Mouse (Mus musculus) forebrain, embryonic 11.5 days (tissue): Measurements from ENCODE around the gene Anxa11. TPM values are rescaled to one million over a fixed set of nuclear protein-coding genes. Genes with fewer than 3 reads are reported as not detected.
"Not testable (repeated sequence)": the region's sequence is repeated elsewhere in the genome, so short reads cannot be mapped to it uniquely, and the experiment has no call there.

ENCODE experiments used
- ATAC-seq: fragments of 200-750 bp; cut with Nextera tagmentation; replicated peaks from 2 replicates; pipeline ENCODE4 v1.8.0; 2017; ENCODE audit warnings: moderate TSS enrichment; ENCODE audit not compliant: low FRiP score
- DNase-seq: peaks from one replicate; pipeline ENCODE4 v3.0.0-alpha.2; 2017; ENCODE audit warnings: low spot score
- H3K27ac ChIP-seq: fragments of 300-500 bp; sonication (generic); 2 replicates; pipeline ENCODE4 v1.5.1; 2014; ENCODE audit warnings: low read depth, low read length
- H3K27me3 ChIP-seq: fragments of 300-500 bp; sonication (generic); 2 replicates; pipeline ENCODE4 v1.6.1; 2014; ENCODE audit warnings: mild to moderate bottlenecking, low read length, mixed read lengths; ENCODE audit not compliant: control insufficient read depth, insufficient read depth
- H3K36me3 ChIP-seq: fragments of 300-500 bp; sonication (generic); 2 replicates; pipeline ENCODE4 v1.6.1; 2014; ENCODE audit warnings: mild to moderate bottlenecking, low read length, moderate library complexity, mixed read lengths; ENCODE audit not compliant: control insufficient read depth, insufficient read depth
- H3K4me1 ChIP-seq: fragments of 300-500 bp; sonication (generic); replicated peaks from 2 replicates; pipeline ENCODE4 v1.6.1; 2014; ENCODE audit warnings: low read length, mixed read lengths; ENCODE audit not compliant: control insufficient read depth, insufficient read depth
- H3K4me2 ChIP-seq: fragments of 300-500 bp; sonication (generic); 2 replicates; pipeline ENCODE4 v1.6.1; 2014; ENCODE audit warnings: low read depth, mild to moderate bottlenecking, low read length, moderate library complexity, mixed read lengths; ENCODE audit not compliant: severe bottlenecking
- H3K4me3 ChIP-seq: fragments of 300-500 bp; sonication (generic); 2 replicates; pipeline ENCODE4 v1.5.1; 2014; ENCODE audit warnings: low read depth, low read length
- H3K9ac ChIP-seq: fragments of 300-500 bp; sonication (generic); 2 replicates; pipeline ENCODE4 v1.6.1; 2014; ENCODE audit warnings: low read length
- H3K9me3 ChIP-seq: fragments of 300-500 bp; sonication (generic); 2 replicates; pipeline ENCODE4 v1.6.1; 2016; ENCODE audit warnings: low read length, mixed read lengths; ENCODE audit not compliant: control insufficient read depth
- WGBS: fragments of 180-500 bp; shearing (Covaris S2); extraction: QIAGEN DNeasy Blood & Tissue Kit; methylation state at CpG from one replicate; pipeline ENCODE4 v1.1.7; 2014; 5-methylcytosine and 5-hydroxymethylcytosine counted together
- polyA plus RNA-seq: library from polyadenylated mRNA; unstranded; fragments of >200 nt; fragmentation: Nextera tagmentation; extraction: Ambion mirVana; gene quantifications from 2 replicates; pipeline ENCODE4 v1.2.1, GENCODE M21; 2014

The Anxa11 gene
- polyA plus RNA-seq, 1 experiment from 2014 or later, result 3.6 TPM

DNA sequence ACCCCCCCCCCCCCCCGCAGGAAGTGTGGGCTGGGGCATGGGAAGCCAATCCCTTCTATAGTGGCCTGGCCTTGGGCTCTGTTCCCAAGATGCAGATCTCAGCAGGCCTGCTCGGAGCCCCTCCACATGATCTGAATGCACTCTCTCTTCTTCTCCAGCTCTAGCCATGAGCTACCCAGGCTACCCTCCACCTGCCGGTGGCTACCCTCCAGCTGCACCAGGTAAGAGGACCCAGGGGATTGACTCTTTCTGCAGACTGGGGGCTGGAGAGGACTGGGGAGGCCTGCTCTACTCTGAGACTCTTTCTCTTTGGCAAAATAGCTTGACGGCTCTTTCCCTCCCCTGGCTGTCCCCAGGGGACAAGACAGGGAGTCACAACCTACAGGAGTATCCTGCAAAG is 26.8 kb downstream of the Anxa11 start:
- Histone ChIP-seq H3K36me3 (no peaks in the 10 kb centered on the region), H3K9me3 (no peaks in the 10 kb centered on the region), H3K27me3 (no peaks in the 10 kb centered on the region), H3K27ac (no peak overlapping the region), H3K4me1 (no peaks in the 10 kb centered on the region), H3K4me3 (no peak overlapping the region), H3K9ac (no peak overlapping the region), H3K4me2 (no peak overlapping the region)
- DNase-seq (no peak), ATAC-seq (no peak)
- 69% methylated on average over 3 of the region's 4 CpGs for WGBS

DNA sequence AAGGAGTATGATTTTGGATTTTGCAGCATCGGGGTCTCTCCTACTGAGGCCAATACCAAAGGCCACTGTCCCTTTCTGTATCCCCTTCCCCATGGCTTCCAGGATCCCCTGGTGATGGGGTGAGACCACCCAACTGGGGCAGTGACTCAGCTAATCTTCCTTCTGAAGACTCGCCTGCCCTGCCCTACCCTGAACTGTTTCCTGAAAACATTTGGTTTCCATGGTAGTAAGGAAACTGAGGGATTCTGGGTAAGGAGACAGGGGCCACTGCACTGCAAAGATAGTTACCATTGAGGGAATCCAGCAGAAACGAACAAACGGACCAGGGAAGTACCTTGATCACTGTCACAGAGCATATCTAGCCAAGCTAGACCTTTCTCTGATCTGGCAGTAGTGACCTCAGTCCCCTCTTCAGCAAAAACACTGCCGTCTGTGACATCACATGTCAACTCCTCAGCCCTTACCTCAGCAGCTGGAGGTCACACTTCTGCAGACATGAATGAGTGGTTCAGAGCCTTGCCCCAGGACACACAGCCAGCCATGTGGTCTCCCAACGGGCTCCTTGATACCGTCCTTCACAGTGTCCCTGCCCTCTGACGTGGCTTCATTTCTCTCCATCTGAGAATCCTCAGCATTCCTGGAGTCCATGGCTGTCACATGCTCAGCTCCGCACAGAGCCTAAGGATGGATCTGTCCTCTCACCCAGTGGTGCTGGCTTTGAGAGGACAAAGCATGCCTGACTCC is 27.4 kb downstream of the Anxa11 start:
- ATAC-seq, result no peak
- 66% methylated on average over 9 of the region's 9 CpGs for WGBS
- no peaks in the 10 kb centered on the region for H3K9me3 ChIP-seq
- no peak overlapping the region for H3K4me2 ChIP-seq
- no peak overlapping the region for H3K4me3 ChIP-seq
- no peak overlapping the region for H3K9ac ChIP-seq
- no peak overlapping the region for H3K27ac ChIP-seq
- H3K4me1 ChIP-seq, result no peaks in the 10 kb centered on the region
- DNase-seq, result no peak
- H3K27me3 ChIP-seq, result no peaks in the 10 kb centered on the region
- H3K36me3 ChIP-seq, result no peaks in the 10 kb centered on the region

DNA sequence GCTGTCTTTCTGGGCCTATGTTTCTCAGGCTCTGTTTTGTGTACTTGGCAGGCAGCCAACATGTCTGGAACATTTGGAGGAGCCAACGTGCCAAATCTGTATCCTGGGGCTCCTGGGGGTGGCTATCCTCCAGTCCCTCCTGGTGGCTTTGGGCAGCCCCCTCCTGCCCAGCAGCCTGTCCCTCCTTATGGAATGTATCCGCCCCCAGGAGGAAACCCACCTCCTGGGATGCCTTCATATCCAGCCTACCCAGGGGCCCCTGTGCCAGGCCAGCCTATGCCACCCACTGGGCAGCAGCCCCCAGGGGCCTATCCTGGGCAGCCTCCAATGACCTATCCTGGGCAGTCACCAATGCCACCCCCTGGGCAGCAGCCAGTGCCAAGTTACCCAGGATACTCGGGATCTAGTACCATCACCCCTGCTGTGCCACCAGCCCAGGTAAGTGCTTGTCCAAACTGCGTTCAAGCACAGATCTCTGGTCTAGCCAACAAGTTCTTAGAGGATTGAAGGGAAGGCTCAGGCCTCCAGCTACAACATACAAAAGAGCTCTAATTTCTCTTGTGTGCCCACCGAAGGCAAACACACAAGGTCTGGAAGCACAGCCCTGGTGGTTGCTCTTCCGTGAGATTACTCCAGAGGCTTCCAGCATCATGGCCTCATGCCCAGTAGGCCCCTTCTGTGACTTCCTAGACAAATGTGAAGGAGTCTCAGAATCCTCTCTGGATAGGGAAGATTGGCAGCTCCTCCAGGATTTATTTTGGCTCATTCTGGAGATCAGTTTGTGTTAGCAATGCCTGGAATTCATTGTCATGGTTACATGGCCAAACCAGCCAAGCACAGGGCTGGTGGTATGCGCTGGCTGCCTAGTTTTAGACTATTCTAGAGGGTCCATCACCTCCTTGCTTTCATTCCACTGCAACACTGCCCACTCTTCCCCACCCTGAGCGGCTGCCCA is 30.8 kb downstream of the Anxa11 start:
- H3K36me3 ChIP-seq, result no peaks in the 10 kb centered on the region
- no peaks in the 10 kb centered on the region for H3K27me3 ChIP-seq
- H3K4me3 ChIP-seq, result no peak overlapping the region
- ATAC-seq (no peak), DNase-seq (no peak)
- H3K27ac ChIP-seq, result no peak overlapping the region
- H3K9me3 ChIP-seq, result no peaks in the 10 kb centered on the region
- H3K4me1 ChIP-seq, result no peaks in the 10 kb centered on the region
- WGBS, result 87% methylated on average over 8 of the region's 8 CpGs
- H3K9ac ChIP-seq, result no peak overlapping the region
- no peak overlapping the region for H3K4me2 ChIP-seq

DNA sequence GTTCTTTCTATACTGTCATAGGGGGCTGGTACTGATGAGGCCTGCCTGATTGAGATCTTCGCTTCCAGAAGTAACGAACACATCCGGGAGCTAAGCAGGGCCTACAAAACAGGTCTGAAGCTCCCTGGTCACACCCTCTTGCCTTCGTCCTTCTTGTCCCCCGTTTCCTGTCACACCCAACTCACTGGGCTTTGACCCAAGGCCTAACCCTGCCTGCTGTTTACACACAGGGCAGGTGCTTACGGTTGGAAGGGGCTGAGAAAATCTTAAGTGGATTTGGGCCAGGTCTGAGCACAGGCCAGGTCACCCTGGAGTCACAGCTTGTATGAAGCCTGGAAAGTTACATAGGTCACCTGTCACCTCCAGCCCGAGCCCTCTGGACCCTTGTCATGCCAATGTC is 34.7 kb downstream of the Anxa11 start:
- not testable (repeated sequence) for H3K4me2 ChIP-seq, DNase-seq
- WGBS, result no CpG with 5 or more reads among the region's 7 CpGs

DNA sequence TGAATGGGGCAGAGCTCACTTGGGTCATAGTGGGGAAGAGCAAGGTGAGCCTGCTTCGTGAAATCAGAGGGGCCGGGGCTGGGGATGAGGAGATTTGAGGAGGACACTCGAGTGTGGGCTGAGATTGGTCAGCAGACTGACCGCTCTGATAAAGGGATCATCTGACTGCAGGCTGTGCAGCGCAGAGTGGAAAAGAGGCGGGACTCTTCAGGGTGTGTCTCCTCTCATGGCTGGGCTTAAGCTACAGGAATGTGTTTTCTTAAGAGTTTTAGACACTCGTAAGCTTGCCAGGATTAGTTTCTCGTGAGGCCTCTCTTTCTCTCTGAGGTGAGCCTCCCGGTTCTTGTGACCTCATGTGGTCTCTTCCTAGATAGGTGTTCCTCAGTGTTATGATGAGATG is 39.8 kb downstream of the Anxa11 start:
- DNase-seq, H3K36me3 ChIP-seq, H3K27ac ChIP-seq, ATAC-seq, H3K4me2 ChIP-seq, H3K4me3 ChIP-seq, H3K9me3 ChIP-seq, H3K4me1 ChIP-seq, H3K27me3 ChIP-seq, H3K9ac ChIP-seq: not testable (repeated sequence)
- no CpG with 5 or more reads among the region's 9 CpGs for WGBS

More for the DNA sequence above, 34.7 kb downstream of the Anxa11 start:
- not testable (repeated sequence) for H3K27ac ChIP-seq, H3K36me3 ChIP-seq, H3K9ac ChIP-seq, ATAC-seq, H3K27me3 ChIP-seq, H3K4me1 ChIP-seq, H3K9me3 ChIP-seq, H3K4me3 ChIP-seq

DNA sequence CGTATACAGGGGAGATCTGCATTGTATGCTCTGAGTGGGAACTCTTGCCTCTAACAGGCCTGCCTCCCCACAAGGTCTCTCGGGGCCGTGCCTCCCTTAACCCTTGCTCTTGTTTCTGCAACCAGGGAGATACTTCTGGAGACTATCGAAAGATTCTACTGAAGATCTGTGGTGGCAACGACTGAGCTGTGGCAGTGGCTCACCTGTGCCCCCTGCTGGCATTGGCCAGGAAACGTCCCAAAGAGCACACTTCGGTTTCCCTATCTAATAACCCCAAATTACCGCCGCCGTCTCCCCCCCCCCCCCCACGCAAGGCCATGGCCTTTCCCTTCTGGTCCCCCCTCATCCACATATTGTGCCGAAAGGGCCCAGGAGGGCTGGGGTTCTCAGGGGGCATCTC is 43.9 kb downstream of the Anxa11 start:
- H3K9ac ChIP-seq, H3K4me3 ChIP-seq, H3K9me3 ChIP-seq, ATAC-seq, H3K36me3 ChIP-seq, H3K4me2 ChIP-seq, H3K4me1 ChIP-seq, DNase-seq, H3K27me3 ChIP-seq, H3K27ac ChIP-seq: not testable (repeated sequence)
- WGBS, result no CpG with 5 or more reads among the region's 12 CpGs

DNA sequence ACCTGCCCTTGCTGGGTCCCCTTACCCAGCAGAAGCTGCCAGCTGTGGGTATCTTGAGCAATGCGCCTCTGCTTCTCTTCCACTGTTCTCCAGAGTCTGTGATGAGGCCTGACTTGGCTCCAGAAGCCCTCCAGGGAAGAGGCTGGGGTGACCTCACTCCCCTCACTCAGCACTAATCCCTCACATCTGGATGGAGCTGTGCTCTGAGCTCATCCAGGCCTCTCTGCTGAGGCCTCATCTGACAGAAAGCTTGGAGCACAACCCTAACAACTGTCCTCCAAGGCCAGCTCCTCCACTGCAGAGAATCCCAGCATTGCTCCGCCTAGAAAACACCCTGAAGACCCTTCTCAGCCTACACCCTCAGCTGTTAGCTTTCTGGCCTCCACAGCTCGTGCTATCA is 52.6 kb downstream of the Anxa11 start:
- H3K27me3 ChIP-seq, H3K9ac ChIP-seq, H3K4me3 ChIP-seq, H3K9me3 ChIP-seq, DNase-seq, H3K4me2 ChIP-seq, H3K4me1 ChIP-seq, ATAC-seq, H3K27ac ChIP-seq, H3K36me3 ChIP-seq: not testable (repeated sequence)
- no CpG with 5 or more reads among the region's 3 CpGs for WGBS

DNA sequence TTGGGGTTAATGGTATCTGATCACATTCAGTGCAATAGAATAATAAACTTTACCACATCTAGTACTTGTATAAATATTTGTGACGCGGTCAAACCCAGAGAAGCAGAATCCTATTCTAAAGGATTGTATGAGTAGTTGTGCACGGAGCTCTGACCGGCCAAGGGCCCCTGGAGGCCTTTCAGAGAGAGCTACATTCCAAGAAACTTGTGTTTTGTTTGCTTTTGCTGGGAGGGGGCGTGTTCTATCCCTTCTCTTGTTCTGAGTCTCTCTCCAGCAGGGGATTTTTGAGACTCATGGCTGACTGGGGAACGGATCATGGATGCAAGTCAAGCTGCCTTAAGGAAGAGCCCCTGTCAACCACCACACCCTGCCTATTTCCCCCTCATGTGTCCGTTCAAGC is 53.7 kb downstream of the Anxa11 start:
- not testable (repeated sequence) for H3K27ac ChIP-seq, H3K27me3 ChIP-seq, H3K36me3 ChIP-seq, H3K9me3 ChIP-seq, H3K4me1 ChIP-seq, ATAC-seq, H3K4me2 ChIP-seq, H3K4me3 ChIP-seq, H3K9ac ChIP-seq, DNase-seq
- WGBS, result no CpG with 5 or more reads among the region's 7 CpGs
